ENCODE assay signal across 11 mouse cellular contexts in the genomic region with DNA sequence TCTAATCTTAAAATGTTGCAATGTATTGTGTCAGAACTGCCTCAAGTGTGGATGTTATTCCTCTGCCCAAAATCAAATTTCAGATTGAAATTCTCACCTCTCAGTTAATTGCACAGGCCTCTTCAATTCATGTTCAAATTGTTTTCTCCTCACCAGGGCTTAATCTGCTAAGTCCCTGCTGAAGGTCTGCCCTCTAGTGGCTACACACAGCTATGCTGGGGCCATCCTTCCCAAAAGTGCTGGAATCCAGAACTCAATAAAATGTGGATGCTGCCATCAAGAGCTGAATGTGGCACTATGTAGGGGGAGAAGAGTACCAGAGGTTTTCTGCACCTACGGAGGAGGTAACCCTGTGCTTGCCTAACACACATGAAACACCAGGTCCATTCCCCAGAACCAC. TPM values are rescaled to one million over a fixed set of nuclear protein-coding genes. Genes with fewer than 3 reads are reported as not detected.
DNase-seq lines count a peak whose midpoint lies in the region; ATAC-seq and TF ChIP-seq lines count a peak whose summit lies in the region.
"Had no signal": no experiment of that assay in that cellular context is flagged by ENCODE, and none has a peak within 500 bp of the region (broad histone marks: within the 10 kb centered on the region; RNA-seq: fewer than 3 reads in every experiment).

No protein-coding gene starts in this region.

- no peak for TF ChIP-seq EP300 in liver, embryonic 14.5 days (IDR thresholded peaks at IDR 0.05; ENCODE audit: low read depth)

- no peak overlapping the region for H3K4me2 ChIP-seq in liver, embryonic 14.5 days (ENCODE audit: low read depth)
- no peak overlapping the region for H3K4me2 ChIP-seq in liver, embryonic 12.5 days
- H3K4me2 ChIP-seq: liver, embryonic 13.5 days had no signal

- H3K27ac ChIP-seq in liver, embryonic 14.5 days, result no peak overlapping the region
- H3K27ac ChIP-seq in liver, embryonic 12.5 days, result no peak overlapping the region
- H3K27ac ChIP-seq in ES-E14 (ENCODE audit: insufficient read depth, low read depth, low read length, poor library complexity, severe bottlenecking), result no peak overlapping the region
- no peak overlapping the region for H3K27ac ChIP-seq in cortical plate, adult 2 months (ENCODE audit: insufficient read depth, low read length)
- H3K27ac ChIP-seq: liver, embryonic 13.5 days had no signal

- no peaks in the 10 kb centered on the region for H3K9me3 ChIP-seq in liver, embryonic 14.5 days (ENCODE audit: control insufficient read depth, low read length)
- H3K9me3 ChIP-seq in liver, embryonic 12.5 days (replicated peaks), result no peaks in the 10 kb centered on the region
- no peaks in the 10 kb centered on the region for H3K9me3 ChIP-seq in ES-E14 (ENCODE audit: control insufficient read depth, insufficient read depth, low read depth, low read length)
- H3K9me3 ChIP-seq: G1E; liver, embryonic 13.5 days had no signal

- in situ Hi-C loops in ES-E14 (cut with MboI; ENCODE audit: low sequenced_read_pairs in 2 of 2, unreplicated experiment in 2 of 2), result no loop called here

- ATAC-seq in frontal cortex, adult (ENCODE audit: low TSS enrichment), result peak; percentile 93
- ATAC-seq in liver, embryonic 14.5 days (ENCODE audit: insufficient read depth), result no peak
- ATAC-seq in liver, embryonic 12.5 days, result no peak

- DNase-seq in frontal cortex, postnatal 10 days (ENCODE audit: low spot score in 2 of 2), result no peak
- DNase-seq in liver, embryonic 14.5 days (ENCODE audit: low read depth in 3 of 3, low spot score in 3 of 3), result no peak
- DNase-seq in ES-E14 (ENCODE audit: low read depth, low spot score), result peak; percentile 41
- DNase-seq in gastrocnemius, postnatal 25 days, result no peak
- no peak for DNase-seq in urinary bladder, adult 2 months (ENCODE audit: low spot score)
- DNase-seq: liver, embryonic 13.5 days had no signal

- 33% methylated on average over 1 of the region's 1 CpGs for WGBS in liver, embryonic 14.5 days (ENCODE audit: insufficient replicate concordance)
- 45% methylated on average over 1 of the region's 1 CpGs for WGBS in liver, embryonic 12.5 days (ENCODE audit: insufficient replicate concordance)

- peak; percentile 33 for TF ChIP-seq CTCF in liver, embryonic 14.5 days (IDR thresholded peaks at IDR 0.05; ENCODE audit: low read depth)
- 0 out of 2 replicates have a peak, but pooled peaks have one; percentile 21 for TF ChIP-seq CTCF in cortical plate, adult 2 months (IDR thresholded peaks at IDR 0.05; ENCODE audit: extremely low read depth, insufficient read depth, low read length)

- H3K36me3 ChIP-seq in liver, embryonic 14.5 days (replicated peaks; ENCODE audit: control insufficient read depth, insufficient read depth, low read depth), result no peaks in the 10 kb centered on the region
- H3K36me3 ChIP-seq in liver, embryonic 12.5 days, result no peaks in the 10 kb centered on the region
- H3K36me3 ChIP-seq in ES-E14 (ENCODE audit: control insufficient read depth, insufficient read depth, low read length, poor library complexity, severe bottlenecking), result no peaks in the 10 kb centered on the region
- H3K36me3 ChIP-seq: G1E; liver, embryonic 13.5 days had no signal

- TF ChIP-seq POLR2A in cortical plate, adult 2 months (IDR thresholded peaks at IDR 0.05; ENCODE audit: extremely low read depth, insufficient read depth, low read length), result no peak

- H3K9ac ChIP-seq in liver, embryonic 14.5 days (replicated peaks), result no peak overlapping the region
- H3K9ac ChIP-seq in liver, embryonic 12.5 days, result no peak overlapping the region
- H3K9ac ChIP-seq in ES-E14 (ENCODE audit: insufficient read depth, low read depth, low read length, poor library complexity, severe bottlenecking), result no peak overlapping the region
- H3K9ac ChIP-seq: liver, embryonic 13.5 days had no signal

- no peaks in the 10 kb centered on the region for H3K27me3 ChIP-seq in liver, embryonic 14.5 days (ENCODE audit: control insufficient read depth, insufficient read depth, low read length)
- no peaks in the 10 kb centered on the region for H3K27me3 ChIP-seq in liver, embryonic 12.5 days (replicated peaks)
- H3K27me3 ChIP-seq: liver, embryonic 13.5 days had no signal

- no peaks in the 10 kb centered on the region for H3K4me1 ChIP-seq in liver, embryonic 14.5 days (replicated peaks; ENCODE audit: control insufficient read depth in 2 of 2, insufficient read depth in 2 of 2, low read length in 1 of 2)
- H3K4me1 ChIP-seq in liver, embryonic 12.5 days, result no peaks in the 10 kb centered on the region
- H3K4me1 ChIP-seq in ES-E14 (ENCODE audit: control insufficient read depth in 2 of 2, insufficient read depth in 2 of 2, low read length in 2 of 2, poor library complexity in 1 of 2), result no peaks in the 10 kb centered on the region
- H3K4me1 ChIP-seq in cortical plate, adult 2 months (ENCODE audit: control insufficient read depth, insufficient read depth, low read length), result no peaks in the 10 kb centered on the region
- H3K4me1 ChIP-seq: liver, embryonic 13.5 days had no signal

- no peak overlapping the region for H3K4me3 ChIP-seq in liver, embryonic 14.5 days (ENCODE audit: insufficient read depth in 1 of 2, low read depth in 2 of 2, low read length in 2 of 2)
- no peak overlapping the region for H3K4me3 ChIP-seq in liver, embryonic 12.5 days
- H3K4me3 ChIP-seq in ES-E14 (ENCODE audit: insufficient read depth in 1 of 2, low read depth in 1 of 2, low read length in 2 of 2, poor library complexity in 1 of 2, severe bottlenecking in 1 of 2), result no peak overlapping the region
- no peak overlapping the region for H3K4me3 ChIP-seq in cortical plate, adult 2 months (ENCODE audit: insufficient read depth, low read length)
- H3K4me3 ChIP-seq: liver, embryonic 13.5 days had no signal

TF ChIP-seq in ES-E14, 5 proteins besides CTCF, POLR2A, EP300 and RAD21:
- TF ChIP-seq ZC3H11A (IDR thresholded peaks at IDR 0.05; ENCODE audit: borderline replicate concordance, low read depth, low read length) (peak; percentile 55), HCFC1 (IDR thresholded peaks at IDR 0.05; ENCODE audit: borderline replicate concordance, insufficient read depth, low read length) (no peak)
TF ChIP-seq in ES-E14: peak in this region for 1.

RNA-seq across cellular contexts. Expression of a gene that starts 41.2 kb away (rescaled TPM):
- not detected in 2 replicates for polyA plus RNA-seq in liver, embryonic 14.5 days (2012; rRNA removed)
- polyA plus RNA-seq in liver, embryonic 14.5 days (2014; fragmentation: Nextera tagmentation; extraction: Ambion mirVana), result not detected in 2 replicates
- polyA plus RNA-seq in liver, embryonic 12.5 days (2016; fragmentation: Nextera tagmentation; extraction: Ambion mirVana), result not detected in 2 replicates
- not detected in 2 replicates for total RNA-seq in ES-E14 (2012; rRNA removed)
- not detected in 2 replicates for polyA plus RNA-seq in cortical plate, adult 2 months (2012; rRNA removed)
- total RNA-seq in gastrocnemius, postnatal 25 days (2021), result not detected
- polyA plus RNA-seq in urinary bladder, adult 2 months (2012; rRNA removed), result not detected in 2 replicates
- total RNA-seq: G1E had no signal
- polyA plus RNA-seq: embryonic facial prominence, embryonic 11.5 days; G1E; liver, embryonic 13.5 days had no signal
